Mouse (Mus musculus) cerebellum, adult 2 months (tissue): Measurements from ENCODE around the gene Tmem220.

Experiments used
- CTCF ChIP-seq: fragments of 200-500 bp; IDR thresholded peaks from 2 replicates; pipeline ENCODE4 v1.5.1; 2011; ENCODE audit warnings: low read depth, mild to moderate bottlenecking, control low read depth, low read length, moderate library complexity, borderline replicate concordance; ENCODE audit not compliant: insufficient read depth
- POLR2A ChIP-seq: fragments of 200-500 bp; IDR thresholded peaks from 2 replicates; pipeline ENCODE4 v1.6.1; 2011; ENCODE audit warnings: low read length, control low read depth, borderline replicate concordance; ENCODE audit not compliant: insufficient read depth

GRCm38 (mm10) chr11:67001717-67002116, 23.2 kb upstream of the Tmem220 start:
- no peak for TF ChIP-seq POLR2A
- no peak for TF ChIP-seq CTCF
